Mouse (Mus musculus) midbrain, embryonic 11.5 days (tissue): ENCODE data around the gene Fbxw2. TPM values are rescaled to one million over a fixed set of nuclear protein-coding genes. Genes with fewer than 3 reads are reported as not detected.

Experiments
- ATAC-seq: fragments of 200-750 bp; cut with Nextera tagmentation; 2 replicates; pipeline ENCODE4 v1.8.0; 2017; ENCODE audit warnings: moderate TSS enrichment, moderate library complexity; ENCODE audit not compliant: low FRiP score
- DNase-seq: peaks from one replicate; pipeline ENCODE4 v3.0.0; 2015; ENCODE audit warnings: low spot score; ENCODE audit errors: missing footprints
- H3K27ac ChIP-seq: fragments of 300-500 bp; sonication (generic); 2 replicates; pipeline ENCODE4 v1.5.1; 2014; ENCODE audit warnings: low read depth, low read length
- H3K27me3 ChIP-seq: fragments of 300-500 bp; sonication (generic); 2 replicates; pipeline ENCODE4 v1.6.1; 2014; ENCODE audit warnings: mild to moderate bottlenecking, low read length, moderate library complexity, mixed read lengths; ENCODE audit not compliant: control insufficient read depth, insufficient read depth
- H3K36me3 ChIP-seq: fragments of 300-500 bp; sonication (generic); 2 replicates; pipeline ENCODE4 v1.6.1; 2014; ENCODE audit warnings: mild to moderate bottlenecking, low read length, moderate library complexity, mixed read lengths; ENCODE audit not compliant: control insufficient read depth, insufficient read depth
- H3K4me1 ChIP-seq: fragments of 300-500 bp; sonication (generic); 2 replicates; pipeline ENCODE4 v1.6.1; 2014; ENCODE audit warnings: low read length; ENCODE audit not compliant: control insufficient read depth, insufficient read depth
- H3K4me2 ChIP-seq: fragments of 300-500 bp; sonication (generic); 2 replicates; pipeline ENCODE4 v1.6.1; 2014; ENCODE audit warnings: mild to moderate bottlenecking, moderate library complexity
- H3K4me3 ChIP-seq: fragments of 300-500 bp; sonication (generic); 2 replicates; pipeline ENCODE4 v1.5.1; 2014; ENCODE audit warnings: low read depth, low read length
- H3K9ac ChIP-seq: fragments of 300-500 bp; sonication (generic); 2 replicates; pipeline ENCODE4 v1.6.1; 2014; ENCODE audit warnings: low read length
- H3K9me3 ChIP-seq: fragments of 300-500 bp; sonication (generic); 2 replicates; pipeline ENCODE4 v1.6.1; 2016; ENCODE audit warnings: low read length; ENCODE audit not compliant: control insufficient read depth
- WGBS: fragments of 180-500 bp; shearing (Covaris S2); extraction: QIAGEN DNeasy Blood & Tissue Kit; methylation state at CpG from one replicate; pipeline ENCODE4 v1.1.7; 2014; 5-methylcytosine and 5-hydroxymethylcytosine counted together
- polyA plus RNA-seq: library from polyadenylated mRNA; unstranded; fragments of >200 nt; fragmentation: Nextera tagmentation; extraction: Ambion mirVana; gene quantifications from 2 replicates; pipeline ENCODE4 v1.2.1, GENCODE M21; 2014

Fbxw2 gene
- 63.7 and 66.8 TPM in 2 replicates for polyA plus RNA-seq

- WGBS: under 1% methylated on average over 55 of the region's 57 CpGs
Measured at GRCm38 (mm10) chr2:34825827-34826459, at the start of gene Fbxw2. Fbxw2 (minus strand) TSS chr2:34826311.

GRCm38 (mm10) chr2:34874816-34875345, 48.8 kb upstream of the Fbxw2 start, which contains the start of gene Psmd5:
Psmd5 (minus strand) TSS chr2:34874968.
- peak within 1 kb of the TSS; percentile 31 for H3K4me2 ChIP-seq
- peaks cover 13% of the 10 kb centered on the region for H3K27me3 ChIP-seq
- no peak within 1 kb of the TSS for H3K27ac ChIP-seq
- no peaks in the 10 kb centered on the region for H3K36me3 ChIP-seq
- H3K9me3 ChIP-seq: no peaks in the 10 kb centered on the region
- DNase-seq (no peak), ATAC-seq (no peak)
- H3K4me1 ChIP-seq: peaks cover 6% of the 10 kb centered on the region
- peak within 1 kb of the TSS; percentile 45 for H3K9ac ChIP-seq
- peak within 1 kb of the TSS; percentile 5; the same call in 1 of the 2 replicates for H3K4me3 ChIP-seq
- 18% methylated on average over 8 of the region's 8 CpGs for WGBS

More at GRCm38 (mm10) chr2:34825827-34826459, at the start of gene Fbxw2:
- no peaks in the 10 kb centered on the region for H3K36me3 ChIP-seq
- H3K4me2 ChIP-seq: peak within 1 kb of the TSS; percentile 90
- no peaks in the 10 kb centered on the region for H3K9me3 ChIP-seq
- H3K27ac ChIP-seq: peak within 1 kb of the TSS; percentile 80
- no peaks in the 10 kb centered on the region for H3K27me3 ChIP-seq
- DNase-seq (peak; percentile 100), ATAC-seq (peak; percentile 99)
- peak within 1 kb of the TSS; percentile 97 for H3K4me3 ChIP-seq
- H3K4me1 ChIP-seq: peaks cover 11% of the 10 kb centered on the region; the same call in 1 of the 2 replicates
- H3K9ac ChIP-seq: peak within 1 kb of the TSS; percentile 94

- Histone ChIP-seq H3K4me2 (peak within 1 kb of the TSS; percentile 31), H3K27me3 (peaks cover 13% of the 10 kb centered on the region), H3K4me3 (peak within 1 kb of the TSS; percentile 5; the same call in 1 of the 2 replicates), H3K9ac (peak within 1 kb of the TSS; percentile 45), H3K36me3 (no peaks in the 10 kb centered on the region), H3K9me3 (no peaks in the 10 kb centered on the region), H3K4me1 (peaks cover 12% of the 10 kb centered on the region), H3K27ac (no peak within 1 kb of the TSS)
- 4% methylated on average over 14 of the region's 14 CpGs for WGBS
- DNase-seq (no peak), ATAC-seq (no peak)
Measured at GRCm38 (mm10) chr2:34874271-34874670, 48.2 kb upstream of the Fbxw2 start, which contains the start of gene Cutal. Cutal (plus strand) TSS chr2:34874396.

GRCm38 (mm10) chr2:34870520-34871474, 44.7 kb upstream of the Fbxw2 start:
- ATAC-seq: peak; percentile 98
- Histone ChIP-seq H3K9me3 (no peaks in the 10 kb centered on the region), H3K27me3 (peaks cover 11% of the 10 kb centered on the region), H3K27ac (peak overlapping the region; percentile 68), H3K9ac (peak overlapping the region; percentile 93), H3K4me3 (peak overlapping the region; percentile 90), H3K36me3 (no peaks in the 10 kb centered on the region), H3K4me2 (peak overlapping the region; percentile 76), H3K4me1 (peaks cover 15% of the 10 kb centered on the region)
- WGBS: under 1% methylated on average over 67 of the region's 67 CpGs
- peak; percentile 100 for DNase-seq

GRCm38 (mm10) chr2:34869680-34870079, 43.6 kb upstream of the Fbxw2 start:
- Histone ChIP-seq H3K9me3 (no peaks in the 10 kb centered on the region), H3K9ac (peak overlapping the region; percentile 55), H3K36me3 (0 out of 2 replicates have a peak, but pooled peaks cover 4% of the 10 kb centered on the region), H3K4me3 (peak overlapping the region; percentile 90), H3K4me1 (peaks cover 15% of the 10 kb centered on the region), H3K27ac (no peak overlapping the region), H3K27me3 (peaks cover 9% of the 10 kb centered on the region), H3K4me2 (peak overlapping the region; percentile 61)
- ATAC-seq (no peak), DNase-seq (no peak)
- WGBS: 48% methylated on average over 5 of the region's 5 CpGs

GRCm38 (mm10) chr2:34857728-34858127, 31.6 kb upstream of the Fbxw2 start:
- DNase-seq (no peak), ATAC-seq (no peak)
- 96% methylated on average over 8 of the region's 8 CpGs for WGBS
- Histone ChIP-seq H3K4me1 (no peaks in the 10 kb centered on the region), H3K36me3 (peaks cover 38% of the 10 kb centered on the region; the same call in 1 of the 2 replicates), H3K27me3 (no peaks in the 10 kb centered on the region), H3K9me3 (no peaks in the 10 kb centered on the region), H3K27ac (no peak overlapping the region), H3K4me3 (no peak overlapping the region), H3K4me2 (no peak overlapping the region), H3K9ac (no peak overlapping the region)

GRCm38 (mm10) chr2:34855265-34855664, 29.2 kb upstream of the Fbxw2 start:
- H3K9ac ChIP-seq: no peak overlapping the region
- ATAC-seq (no peak), DNase-seq (no peak)
- no peaks in the 10 kb centered on the region for H3K27me3 ChIP-seq
- no peak overlapping the region for H3K27ac ChIP-seq
- peaks cover 36% of the 10 kb centered on the region; the same call in 1 of the 2 replicates for H3K36me3 ChIP-seq
- 94% methylated on average over 4 of the region's 4 CpGs for WGBS
- no peak overlapping the region for H3K4me2 ChIP-seq
- no peaks in the 10 kb centered on the region for H3K9me3 ChIP-seq
- no peak overlapping the region for H3K4me3 ChIP-seq
- no peaks in the 10 kb centered on the region for H3K4me1 ChIP-seq

- Histone ChIP-seq H3K9me3 (no peaks in the 10 kb centered on the region), H3K4me2 (no peak overlapping the region), H3K27me3 (no peaks in the 10 kb centered on the region), H3K36me3 (peaks cover 9% of the 10 kb centered on the region; the same call in 1 of the 2 replicates), H3K27ac (no peak overlapping the region), H3K4me1 (no peaks in the 10 kb centered on the region), H3K9ac (no peak overlapping the region), H3K4me3 (no peak overlapping the region)
- ATAC-seq (no peak), DNase-seq (no peak)
- WGBS: 93% methylated on average over 1 of the region's 1 CpGs
Measured at GRCm38 (mm10) chr2:34847702-34848101, 21.6 kb upstream of the Fbxw2 start.
